Mouse (Mus musculus) cerebellum, adult 2 months (tissue): ENCODE results near the gene Cpsf4. TPM values are rescaled to one million over a fixed set of nuclear protein-coding genes. Genes with fewer than 3 reads are reported as not detected.
"Not testable (repeated sequence)": the region's sequence is repeated elsewhere in the genome, so short reads cannot be mapped to it uniquely, and the experiment has no call there.

Experiments used
- DNase-seq, 2 experiments: peaks; one replicate each; pipeline ENCODE4 v3.0.0; 2021
- H3K27ac ChIP-seq: fragments of 200-500 bp; 2 replicates; pipeline ENCODE4 v1.5.1; 2012; ENCODE audit warnings: low read length, control low read depth, inconsistent platforms; ENCODE audit not compliant: insufficient read depth
- H3K27me3 ChIP-seq: fragments of 200-500 bp; 2 replicates; pipeline ENCODE4 v1.6.1; 2012; ENCODE audit warnings: inconsistent platforms, mild to moderate bottlenecking, low read length, moderate library complexity; ENCODE audit not compliant: control insufficient read depth, insufficient read depth
- H3K4me1 ChIP-seq: fragments of 200-500 bp; 2 replicates; pipeline ENCODE4 v1.6.1; 2011; ENCODE audit warnings: low read length; ENCODE audit not compliant: control insufficient read depth, insufficient read depth
- H3K4me3 ChIP-seq: fragments of 200-500 bp; replicated peaks from 2 replicates; pipeline ENCODE3; 2011; ENCODE audit warnings: mild to moderate bottlenecking, low read depth, low read length, control low read depth; ENCODE audit not compliant: insufficient read depth
- CTCF ChIP-seq: fragments of 200-500 bp; IDR thresholded peaks from 2 replicates; pipeline ENCODE4 v1.5.1; 2011; ENCODE audit warnings: low read depth, mild to moderate bottlenecking, control low read depth, low read length, moderate library complexity, borderline replicate concordance; ENCODE audit not compliant: insufficient read depth
- POLR2A ChIP-seq: fragments of 200-500 bp; IDR thresholded peaks from 2 replicates; pipeline ENCODE4 v1.6.1; 2011; ENCODE audit warnings: low read length, control low read depth, borderline replicate concordance; ENCODE audit not compliant: insufficient read depth
- WGBS: fragments of 180-500 bp; shearing (Covaris S2); methylation state at CpG from one replicate; pipeline ENCODE4 v1.1.7; 2018; 5-methylcytosine and 5-hydroxymethylcytosine counted together
- polyA plus RNA-seq: library from polyadenylated mRNA; depleted of rRNA; stranded (reverse); fragments of >200 nt; gene quantifications from 2 replicates; pipeline ENCODE4 v1.2.3, GENCODE M21; 2012; rRNA removed

Cpsf4 gene
- 40.7 and 40.9 TPM in 2 replicates for polyA plus RNA-seq

DNA sequence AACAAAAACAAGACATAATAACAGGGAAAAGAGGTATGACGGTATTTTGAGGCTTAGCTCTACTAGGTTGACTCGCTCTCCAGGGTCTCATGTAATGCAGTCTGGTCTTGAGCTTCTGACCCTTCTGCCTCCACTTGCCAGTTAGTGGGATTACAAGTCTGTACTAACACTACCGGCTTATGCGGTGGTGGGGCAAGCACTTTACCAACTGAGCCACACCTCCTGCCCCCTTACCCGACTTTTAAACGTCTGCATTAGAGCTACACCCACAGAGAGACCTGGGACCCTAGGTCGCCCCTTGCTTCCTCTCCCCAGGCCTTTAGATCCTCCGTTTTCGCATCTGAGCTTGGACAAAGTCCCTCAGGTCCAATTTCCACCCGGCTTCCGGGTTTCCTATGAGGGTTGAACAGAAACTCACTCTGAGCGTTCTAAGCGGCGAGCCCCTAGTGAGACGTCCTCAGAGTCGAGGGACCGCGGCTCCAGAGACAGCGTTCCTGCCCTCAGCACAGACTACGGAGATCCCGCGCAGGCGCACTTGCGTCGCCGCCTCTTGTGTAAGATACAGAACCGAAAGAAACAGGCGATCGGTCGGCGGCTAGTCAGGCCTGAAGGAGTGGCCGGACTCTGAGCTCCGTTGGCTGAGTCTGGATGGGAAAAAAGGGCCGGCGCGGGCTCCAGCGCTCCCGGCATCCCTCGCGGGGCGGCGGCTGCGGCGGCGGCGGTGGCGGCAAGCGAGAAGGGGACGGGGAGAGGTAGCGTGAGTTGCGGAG, at the start of gene Cpsf4, which contains the start of gene Ptcd1:
TSS of gene Cpsf4 (plus strand) at position 678 of the 770 bp plus-strand sequence.
TSS of gene Ptcd1 (minus strand) at position 573 of the 770 bp plus-strand sequence.
- Histone ChIP-seq H3K27me3 (no peaks in the 10 kb centered on the region), H3K27ac (peak within 1 kb of the TSS; percentile 83), H3K4me1 (peaks cover 9% of the 10 kb centered on the region), H3K4me3 (peak within 1 kb of the TSS; percentile 91)
- TF ChIP-seq CTCF (no peak), POLR2A (peak; percentile 92)
- WGBS, result under 1% methylated on average over 51 of the region's 51 CpGs
- peak; percentile 99 for DNase-seq

DNA sequence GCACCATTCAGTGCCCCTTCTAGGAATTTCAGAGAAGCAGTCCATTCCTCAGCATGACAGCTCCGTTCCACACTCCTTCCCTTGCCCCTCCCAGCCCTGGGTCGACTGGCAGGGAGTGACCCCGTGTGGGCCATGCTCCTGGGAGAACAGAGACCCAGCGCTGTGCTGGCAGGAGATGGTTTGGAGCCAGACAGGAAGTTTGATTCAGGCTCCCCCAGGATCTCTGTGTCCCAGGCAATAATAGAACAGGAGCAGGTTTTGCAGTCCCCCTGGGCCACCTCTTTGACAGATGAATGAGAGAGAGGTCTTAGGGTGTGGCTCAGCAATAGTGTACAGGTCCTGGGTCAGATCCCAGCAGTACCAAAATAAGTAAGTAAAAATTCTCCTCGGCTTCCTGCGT, 49.0 kb upstream of the Cpsf4 start:
- H3K27me3 ChIP-seq, result no peaks in the 10 kb centered on the region
- TF ChIP-seq CTCF, result no peak
- no peak for TF ChIP-seq POLR2A
- H3K27ac ChIP-seq, result no peak overlapping the region
- DNase-seq, result no peak
- no peak overlapping the region for H3K4me3 ChIP-seq
- no peaks in the 10 kb centered on the region for H3K4me1 ChIP-seq
- 53% methylated on average over 6 of the region's 6 CpGs for WGBS

DNA sequence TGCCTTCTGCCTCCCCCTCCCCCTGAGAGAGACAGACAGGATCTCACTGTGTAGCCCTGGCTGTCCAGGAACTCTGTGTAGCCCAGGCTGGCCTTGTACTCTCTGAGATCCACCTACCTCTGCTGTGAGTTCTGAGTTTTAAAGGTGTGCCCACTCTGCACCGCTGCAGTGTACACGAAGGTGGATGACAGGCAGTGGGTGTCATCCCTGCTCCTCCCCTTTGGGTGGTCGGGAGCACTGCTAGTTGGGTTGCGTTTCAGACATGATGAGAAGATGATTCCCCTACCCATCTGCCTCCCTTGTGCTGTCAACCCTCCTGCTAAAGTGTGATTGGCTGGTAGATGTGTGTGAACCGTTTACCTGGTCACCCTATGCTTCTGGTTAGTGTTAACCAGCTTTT, 48.6 kb upstream of the Cpsf4 start:
- H3K27me3 ChIP-seq, result no peaks in the 10 kb centered on the region
- H3K4me3 ChIP-seq, result no peak overlapping the region
- 86% methylated on average over 5 of the region's 5 CpGs for WGBS
- DNase-seq, result no peak
- TF ChIP-seq CTCF (no peak), POLR2A (no peak)
- no peaks in the 10 kb centered on the region for H3K4me1 ChIP-seq
- no peak overlapping the region for H3K27ac ChIP-seq

DNA sequence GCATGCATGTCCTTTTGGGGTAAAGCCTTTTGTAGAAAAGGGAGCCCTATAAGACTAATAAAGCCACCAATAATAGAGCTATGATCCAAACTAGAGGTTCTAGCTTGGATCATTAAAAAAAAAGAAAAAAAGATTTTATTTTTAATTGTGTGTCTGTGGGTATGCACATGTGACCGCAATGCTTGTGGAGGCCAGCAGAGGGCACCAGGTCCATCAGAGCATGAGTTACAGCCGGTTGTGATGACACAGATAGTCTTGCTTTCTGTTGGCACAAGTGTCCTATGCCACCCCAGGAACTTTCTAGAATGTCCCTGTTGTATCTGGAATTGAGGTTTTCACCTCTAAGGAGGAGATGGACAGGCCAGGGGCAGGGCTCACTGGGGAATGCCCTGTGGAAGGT, 47.6 kb upstream of the Cpsf4 start:
- no peak for DNase-seq
- no peak for TF ChIP-seq POLR2A
- TF ChIP-seq CTCF, result 0 out of 2 replicates have a peak, but pooled peaks have one; percentile 19
- 88% methylated on average over 2 of the region's 2 CpGs for WGBS
- Histone ChIP-seq H3K4me1 (no peaks in the 10 kb centered on the region), H3K4me3 (no peak overlapping the region), H3K27me3 (no peaks in the 10 kb centered on the region), H3K27ac (no peak overlapping the region)

DNA sequence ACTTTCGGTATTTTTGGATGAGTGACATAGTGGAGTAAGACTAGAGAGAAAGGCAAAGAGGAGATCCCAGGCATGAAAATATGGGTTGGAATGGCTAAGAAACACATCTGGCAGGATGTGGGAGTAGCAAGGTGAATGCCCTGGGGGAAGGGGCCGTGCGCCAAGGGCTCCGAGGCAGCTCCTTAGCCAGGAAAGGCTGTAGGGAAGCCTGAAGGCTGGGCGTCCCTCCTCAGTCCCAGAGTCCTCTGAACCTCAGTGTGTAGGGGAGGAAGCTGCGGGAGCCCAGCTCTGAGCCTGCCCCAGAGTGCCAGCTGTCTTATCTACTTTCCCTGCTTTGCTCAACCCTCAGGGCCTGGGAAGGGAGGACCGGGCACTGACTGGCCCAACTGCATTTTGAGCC, 46.1 kb upstream of the Cpsf4 start:
- H3K27ac ChIP-seq, result no peak overlapping the region
- DNase-seq, result no peak
- H3K4me1 ChIP-seq, result no peaks in the 10 kb centered on the region
- H3K4me3 ChIP-seq, result no peak overlapping the region
- WGBS, result 68% methylated on average over 7 of the region's 7 CpGs
- no peak for TF ChIP-seq POLR2A
- no peak for TF ChIP-seq CTCF
- H3K27me3 ChIP-seq, result no peaks in the 10 kb centered on the region

DNA sequence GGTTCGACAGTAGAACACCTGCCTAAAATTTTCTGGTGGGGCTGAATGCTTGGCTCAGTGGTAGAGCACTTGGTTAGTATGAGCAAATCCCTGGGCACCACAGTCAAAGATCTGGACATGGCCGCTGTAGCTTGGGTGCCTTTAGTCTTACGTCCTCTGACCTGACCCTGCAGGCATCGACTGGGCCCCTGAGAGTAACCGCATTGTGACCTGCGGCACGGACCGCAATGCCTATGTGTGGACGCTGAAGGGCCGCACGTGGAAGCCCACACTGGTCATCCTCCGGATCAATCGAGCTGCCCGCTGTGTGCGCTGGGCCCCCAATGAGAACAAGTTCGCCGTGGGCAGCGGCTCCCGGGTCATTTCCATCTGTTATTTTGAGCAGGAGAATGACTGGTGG, 43.6 kb upstream of the Cpsf4 start:
- no peak for DNase-seq
- Histone ChIP-seq H3K4me1 (no peaks in the 10 kb centered on the region; the same call in 1 of the 2 replicates), H3K27me3 (no peaks in the 10 kb centered on the region), H3K4me3 (no peak overlapping the region), H3K27ac (no peak overlapping the region)
- no peak for TF ChIP-seq POLR2A
- TF ChIP-seq CTCF, result no peak
- 93% methylated on average over 19 of the region's 19 CpGs for WGBS

DNA sequence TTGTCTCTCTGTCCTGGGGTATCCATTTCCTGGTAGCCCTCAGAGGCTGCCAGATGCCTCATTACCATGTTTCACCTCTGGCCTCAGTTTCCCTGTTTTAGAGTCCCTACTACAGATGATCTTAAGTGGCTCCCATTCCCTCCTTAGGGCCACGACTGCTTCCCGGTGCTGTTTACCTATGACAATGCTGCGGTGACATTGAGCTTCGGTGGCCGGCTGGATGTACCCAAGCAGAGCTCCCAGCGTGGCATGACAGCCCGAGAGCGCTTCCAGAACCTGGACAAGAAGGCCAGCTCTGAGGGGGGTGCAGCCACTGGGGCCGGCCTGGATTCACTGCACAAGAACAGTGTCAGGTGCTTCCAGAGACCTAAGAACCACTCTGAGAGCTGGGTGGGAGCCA, 40.4 kb upstream of the Cpsf4 start:
- no peak for TF ChIP-seq CTCF
- TF ChIP-seq POLR2A, result no peak
- DNase-seq, result no peak
- 87% methylated on average over 9 of the region's 9 CpGs for WGBS
- Histone ChIP-seq H3K27ac (no peak overlapping the region), H3K4me3 (no peak overlapping the region), H3K27me3 (no peaks in the 10 kb centered on the region), H3K4me1 (no peaks in the 10 kb centered on the region; the same call in 1 of the 2 replicates)

DNA sequence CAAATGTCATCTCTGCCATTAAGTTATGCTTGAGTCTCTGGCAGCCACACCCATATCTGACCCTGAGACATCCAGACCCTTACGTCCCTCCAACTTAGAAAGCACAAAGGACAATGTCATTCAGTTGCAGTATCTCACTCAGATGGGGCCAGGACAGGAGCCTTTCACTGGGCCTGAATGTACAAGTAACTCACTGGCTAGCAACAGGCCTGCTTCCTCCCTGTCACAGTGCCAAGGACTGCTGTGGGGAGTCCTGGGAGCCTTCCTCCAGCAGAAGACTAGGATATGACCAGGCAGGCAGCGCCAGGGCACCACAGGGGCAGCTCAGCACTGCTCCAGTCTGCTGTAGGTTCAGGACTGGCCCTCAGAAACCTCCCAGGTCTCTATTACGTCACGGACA, 37.9 kb upstream of the Cpsf4 start:
- no peak overlapping the region for H3K4me3 ChIP-seq
- H3K4me1 ChIP-seq, result no peaks in the 10 kb centered on the region; the same call in 1 of the 2 replicates
- no peak for DNase-seq
- no peaks in the 10 kb centered on the region for H3K27me3 ChIP-seq
- no peak overlapping the region for H3K27ac ChIP-seq
- 50% methylated on average over 4 of the region's 4 CpGs for WGBS
- TF ChIP-seq CTCF, result no peak
- no peak for TF ChIP-seq POLR2A

DNA sequence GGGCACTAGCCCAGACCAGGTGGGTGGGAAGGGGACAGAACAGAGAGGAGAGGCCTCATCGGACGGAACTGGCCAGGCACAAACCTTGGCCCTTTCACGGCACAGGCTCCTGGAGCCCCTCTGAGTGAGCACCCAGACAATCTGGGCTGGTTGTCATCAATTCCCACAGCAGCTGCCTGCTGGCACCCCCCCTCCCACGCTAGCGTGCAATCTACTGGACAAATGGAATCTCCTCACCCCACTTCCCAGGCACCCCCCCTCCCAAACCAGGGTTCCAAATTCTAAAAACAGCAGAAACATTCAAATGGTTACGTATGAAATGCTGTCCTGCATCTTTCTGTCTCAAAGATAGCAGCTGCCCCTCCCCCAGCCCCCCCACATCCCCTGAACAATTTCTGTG, 37.2 kb upstream of the Cpsf4 start:
- H3K27ac ChIP-seq, H3K4me3 ChIP-seq, DNase-seq, H3K4me1 ChIP-seq, H3K27me3 ChIP-seq: not testable (repeated sequence)
- WGBS, result 79% methylated on average over 6 of the region's 6 CpGs
